Mouse (Mus musculus) G1E (cell line): ENCODE data around the gene Ccpg1.

Experiments used
- CTCF ChIP-seq: IDR thresholded peaks from 2 replicates; pipeline ENCODE4 v1.5.1; 2012; ENCODE audit warnings: low read depth, low read length, inconsistent platforms, mixed read lengths
- TAL1 ChIP-seq: conservative IDR thresholded peaks from 2 replicates; pipeline ENCODE4 v1.6.1; 2012; ENCODE audit warnings: low read depth, low read length, inconsistent platforms, mixed read lengths

DNA sequence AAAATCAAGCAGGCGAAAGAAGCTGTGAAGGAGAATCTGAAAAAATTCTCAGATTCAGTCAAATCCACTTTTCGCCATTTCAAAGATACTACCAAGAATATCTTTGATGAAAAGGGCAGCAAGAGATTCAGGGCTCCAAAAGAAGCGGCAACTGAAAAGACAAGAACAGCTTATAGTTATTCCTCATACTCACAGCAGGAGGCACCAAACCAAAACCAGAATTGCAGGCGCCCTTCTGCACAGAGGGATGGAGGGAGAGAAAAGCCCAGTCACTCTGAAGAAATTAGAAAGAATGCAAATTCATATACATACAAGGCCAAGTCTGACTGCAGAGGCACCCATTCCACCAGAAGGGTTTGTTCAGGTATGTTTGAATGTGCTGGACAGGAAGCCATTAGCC is 27.4 kb downstream of the Ccpg1 start:
- TF ChIP-seq CTCF (no peak), TAL1 (no peak)
